Mouse (Mus musculus) lung, postnatal 0 days (tissue): ENCODE measurements around the gene Sec13.

Source experiments
- CTCF ChIP-seq: IDR thresholded peaks from 2 replicates; pipeline ENCODE4 v1.5.1; 2016; ENCODE audit warnings: antibody characterized with exemption, mild to moderate bottlenecking
- EP300 ChIP-seq: IDR thresholded peaks from 2 replicates; pipeline ENCODE4 v1.6.1; 2016; ENCODE audit warnings: antibody characterized with exemption, mild to moderate bottlenecking, control low read depth

DNA sequence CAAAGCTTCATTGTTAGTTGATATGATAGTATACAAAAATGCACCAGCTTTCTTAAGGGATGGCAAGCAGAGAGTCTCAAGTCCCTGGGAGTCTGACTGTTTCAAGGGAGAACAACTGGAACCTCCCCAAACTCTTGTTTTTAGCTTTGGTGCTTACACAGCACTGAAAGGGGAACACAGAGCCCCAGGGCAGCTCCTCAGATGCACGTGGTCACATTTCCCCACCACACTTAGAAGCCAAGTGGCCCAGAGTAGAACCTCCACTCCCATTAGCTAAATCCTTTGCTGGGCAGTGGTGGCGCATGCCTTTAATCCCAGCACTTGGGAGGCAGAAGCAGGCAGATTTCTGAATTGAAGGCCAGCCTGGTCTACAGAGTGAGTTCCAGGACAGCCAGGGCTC is 882 bp upstream of the Sec13 start:
- TF ChIP-seq CTCF (no peak), EP300 (no peak)
